Mouse (Mus musculus) heart, embryonic 16.5 days (tissue): Measurements from ENCODE around the gene Syngap1. TPM values are rescaled to one million over a fixed set of nuclear protein-coding genes. Genes with fewer than 3 reads are reported as not detected.
"Not testable (repeated sequence)": the region's sequence is repeated elsewhere in the genome, so short reads cannot be mapped to it uniquely, and the experiment has no call there.

Experiments used
- ATAC-seq: fragments of 200-750 bp; cut with Nextera tagmentation; replicated peaks from 2 replicates; pipeline ENCODE4 v1.8.0; 2017; ENCODE audit warnings: moderate number of reproducible peaks; ENCODE audit not compliant: insufficient read depth, low FRiP score; ENCODE audit errors: extremely low read depth
- H3K27ac ChIP-seq: fragments of 300-500 bp; sonication (generic); 2 replicates; pipeline ENCODE4 v1.5.1; 2014; ENCODE audit warnings: mild to moderate bottlenecking, low read length, control low read depth, moderate library complexity
- H3K27me3 ChIP-seq: fragments of 300-500 bp; sonication (generic); 2 replicates; pipeline ENCODE4 v1.6.1; 2014; ENCODE audit warnings: low read length, mixed read lengths; ENCODE audit not compliant: control insufficient read depth, insufficient read depth
- H3K36me3 ChIP-seq: fragments of 300-500 bp; sonication (generic); 2 replicates; pipeline ENCODE4 v1.6.1; 2014; ENCODE audit not compliant: control insufficient read depth, insufficient read depth
- H3K4me1 ChIP-seq: fragments of 300-500 bp; sonication (generic); 2 replicates; pipeline ENCODE4 v1.6.1; 2014; ENCODE audit warnings: low read length, mixed read lengths; ENCODE audit not compliant: control insufficient read depth, insufficient read depth
- H3K4me2 ChIP-seq: fragments of 300-500 bp; sonication (generic); 2 replicates; pipeline ENCODE4 v1.6.1; 2014; ENCODE audit warnings: low read depth, mild to moderate bottlenecking, control low read depth, low read length
- H3K4me3 ChIP-seq: fragments of 300-500 bp; sonication (generic); 2 replicates; pipeline ENCODE4 v1.5.1; 2014; ENCODE audit warnings: mild to moderate bottlenecking, control low read depth, low read length
- H3K9ac ChIP-seq: fragments of 300-500 bp; sonication (generic); 2 replicates; pipeline ENCODE4 v1.6.1; 2014; ENCODE audit warnings: low read length, control low read depth
- H3K9me3 ChIP-seq: fragments of 300-500 bp; sonication (generic); replicated peaks from 2 replicates; pipeline ENCODE4 v1.6.1; 2016; ENCODE audit warnings: low read length; ENCODE audit not compliant: control insufficient read depth
- WGBS: fragments of 180-500 bp; shearing (Covaris S2); extraction: QIAGEN DNeasy Blood & Tissue Kit; methylation state at CpG from one replicate; pipeline ENCODE4 v1.1.7; 2014; 5-methylcytosine and 5-hydroxymethylcytosine counted together
- polyA plus RNA-seq: library from polyadenylated mRNA; unstranded; fragments of >200 nt; fragmentation: Nextera tagmentation; extraction: Ambion mirVana; gene quantifications from 2 replicates; pipeline ENCODE4 v1.2.1, GENCODE M21; 2015

Syngap1 gene
- polyA plus RNA-seq, 1 experiment from 2014 or later: 1.2 TPM

- peak; percentile 100 for ATAC-seq
- peak within 1 kb of the TSS; percentile 77 for H3K27ac ChIP-seq
- H3K27me3 ChIP-seq: no peaks in the 10 kb centered on the region
- H3K4me2 ChIP-seq: peak within 1 kb of the TSS; percentile 72
- no peaks in the 10 kb centered on the region for H3K9me3 ChIP-seq
- H3K4me1 ChIP-seq: peaks cover 6% of the 10 kb centered on the region; the same call in 1 of the 2 replicates
- no peaks in the 10 kb centered on the region for H3K36me3 ChIP-seq
- H3K9ac ChIP-seq: peak within 1 kb of the TSS; percentile 81
- under 1% methylated on average over 67 of the region's 72 CpGs for WGBS
- H3K4me3 ChIP-seq: peak within 1 kb of the TSS; percentile 83
Observed at GRCm38 (mm10) chr17:26916711-26917482, 24.2 kb upstream of the Syngap1 start, which contains the start of gene Kifc5b. TSS of gene Kifc5b (plus strand) at chr17:26917091.

- WGBS: 0% methylated on average over 12 of the region's 12 CpGs
- peak overlapping the region; percentile 72 for H3K4me2 ChIP-seq
- peak overlapping the region; percentile 83 for H3K4me3 ChIP-seq
- not testable (repeated sequence) for H3K27me3 ChIP-seq, ATAC-seq, H3K9me3 ChIP-seq, H3K27ac ChIP-seq, H3K4me1 ChIP-seq, H3K36me3 ChIP-seq
- H3K9ac ChIP-seq: peak overlapping the region; percentile 81
Observed at GRCm38 (mm10) chr17:26917560-26917959, 23.5 kb upstream of the Syngap1 start.

- H3K4me1 ChIP-seq: peaks cover 6% of the 10 kb centered on the region; the same call in 1 of the 2 replicates
- peak overlapping the region; percentile 72 for H3K4me2 ChIP-seq
- H3K27ac ChIP-seq: no peak overlapping the region
- peak overlapping the region; percentile 38 for H3K9ac ChIP-seq
- H3K27me3 ChIP-seq: no peaks in the 10 kb centered on the region
- ATAC-seq: no peak
- no peaks in the 10 kb centered on the region for H3K36me3 ChIP-seq
- WGBS: 70% methylated on average over 2 of the region's 2 CpGs
- peak overlapping the region; percentile 83 for H3K4me3 ChIP-seq
- no peaks in the 10 kb centered on the region for H3K9me3 ChIP-seq
Observed at GRCm38 (mm10) chr17:26918343-26918742, 22.7 kb upstream of the Syngap1 start.

- H3K9me3 ChIP-seq, H3K27ac ChIP-seq, H3K4me3 ChIP-seq, ATAC-seq, H3K36me3 ChIP-seq, H3K4me2 ChIP-seq, H3K27me3 ChIP-seq, H3K9ac ChIP-seq, H3K4me1 ChIP-seq: not testable (repeated sequence)
- WGBS: 49% methylated on average over 2 of the region's 2 CpGs
Observed at GRCm38 (mm10) chr17:26919516-26919915, 21.5 kb upstream of the Syngap1 start.

- H3K9me3 ChIP-seq, H3K9ac ChIP-seq, H3K4me1 ChIP-seq, H3K27ac ChIP-seq, H3K4me2 ChIP-seq, H3K27me3 ChIP-seq, H3K36me3 ChIP-seq, ATAC-seq, H3K4me3 ChIP-seq: not testable (repeated sequence)
- WGBS: 88% methylated on average over 5 of the region's 6 CpGs
Observed at GRCm38 (mm10) chr17:26922368-26922767, 18.7 kb upstream of the Syngap1 start.

GRCm38 (mm10) chr17:26925414-26925813 lies 15.6 kb upstream of the Syngap1 start:
- not testable (repeated sequence) for H3K9ac ChIP-seq, H3K27ac ChIP-seq, H3K9me3 ChIP-seq, ATAC-seq, H3K4me2 ChIP-seq, H3K4me3 ChIP-seq, H3K4me1 ChIP-seq, H3K27me3 ChIP-seq
- WGBS: 91% methylated on average over 9 of the region's 9 CpGs
- H3K36me3 ChIP-seq: peaks cover 11% of the 10 kb centered on the region

GRCm38 (mm10) chr17:26931795-26932194 lies 9.3 kb upstream of the Syngap1 start:
- not testable (repeated sequence) for H3K4me2 ChIP-seq, H3K27me3 ChIP-seq, H3K9me3 ChIP-seq, H3K4me1 ChIP-seq, H3K9ac ChIP-seq, H3K4me3 ChIP-seq, ATAC-seq
- Histone ChIP-seq H3K27ac (peak overlapping the region; percentile 23; the same call in 1 of the 2 replicates), H3K36me3 (peaks cover 18% of the 10 kb centered on the region)
- 67% methylated on average over 7 of the region's 7 CpGs for WGBS

- Histone ChIP-seq H3K9me3 (no peaks in the 10 kb centered on the region), H3K4me3 (peak within 1 kb of the TSS; percentile 93), H3K27ac (peak within 1 kb of the TSS; percentile 90), H3K4me2 (peak within 1 kb of the TSS; percentile 99), H3K9ac (peak within 1 kb of the TSS; percentile 95), H3K4me1 (peaks cover 10% of the 10 kb centered on the region), H3K27me3 (no peaks in the 10 kb centered on the region), H3K36me3 (peaks cover 18% of the 10 kb centered on the region)
- 0% methylated on average over 42 of the region's 43 CpGs for WGBS
- ATAC-seq: peak; percentile 90
Observed at GRCm38 (mm10) chr17:26932839-26933398, 8.1 kb upstream of the Syngap1 start, which contains the start of gene Phf1. TSS of gene Phf1 (plus strand) at chr17:26933052.

GRCm38 (mm10) chr17:26933419-26933818 lies 7.6 kb upstream of the Syngap1 start:
- no peaks in the 10 kb centered on the region for H3K9me3 ChIP-seq
- H3K36me3 ChIP-seq: peaks cover 18% of the 10 kb centered on the region
- ATAC-seq: peak; percentile 7; the same call in 1 of the 2 replicates
- peaks cover 15% of the 10 kb centered on the region for H3K4me1 ChIP-seq
- H3K9ac ChIP-seq: peak overlapping the region; percentile 95
- peak overlapping the region; percentile 90 for H3K27ac ChIP-seq
- peak overlapping the region; percentile 93 for H3K4me3 ChIP-seq
- WGBS: 4% methylated on average over 13 of the region's 13 CpGs
- H3K27me3 ChIP-seq: no peaks in the 10 kb centered on the region
- peak overlapping the region; percentile 99 for H3K4me2 ChIP-seq
